Mouse (Mus musculus) gastrocnemius, adult 2 months (tissue): ENCODE data around the gene Hif1an. TPM values are rescaled to one million over a fixed set of nuclear protein-coding genes. Genes with fewer than 3 reads are reported as not detected.
A peak's percentile ranks its signal among the peaks of the same experiment; 100 is the strongest.

Experiments
- DNase-seq: peaks from one replicate; pipeline ENCODE4 v3.0.0; 2022
- H3K27ac ChIP-seq: fragments of 200-600 bp; 2 replicates; pipeline ENCODE4 v1.8.1; 2022; ENCODE audit warnings: mild to moderate bottlenecking
- H3K4me3 ChIP-seq: fragments of 200-600 bp; 2 replicates; pipeline ENCODE4 v1.8.1; 2022; ENCODE audit warnings: mild to moderate bottlenecking, moderate library complexity
- CTCF ChIP-seq: fragments of 200-600 bp; IDR thresholded peaks from 2 replicates; pipeline ENCODE4 v1.8.1; 2022; ENCODE audit warnings: antibody characterized with exemption, mild to moderate bottlenecking, moderate library complexity
- intact Hi-C: fragments of 180-260 bp; cut with DNase I; formaldehyde crosslinking; loops from one replicate; pipeline ENCODE4 v1.15.1; 2025
- total RNA-seq, 2 experiments: library from RNA; stranded (reverse); gene quantifications; 2 replicates each; pipeline ENCODE4 v1.2.3; 2021

The Hif1an gene
- total RNA-seq, 2 experiments from 2014 or later, result 100 to 116 TPM

DNA sequence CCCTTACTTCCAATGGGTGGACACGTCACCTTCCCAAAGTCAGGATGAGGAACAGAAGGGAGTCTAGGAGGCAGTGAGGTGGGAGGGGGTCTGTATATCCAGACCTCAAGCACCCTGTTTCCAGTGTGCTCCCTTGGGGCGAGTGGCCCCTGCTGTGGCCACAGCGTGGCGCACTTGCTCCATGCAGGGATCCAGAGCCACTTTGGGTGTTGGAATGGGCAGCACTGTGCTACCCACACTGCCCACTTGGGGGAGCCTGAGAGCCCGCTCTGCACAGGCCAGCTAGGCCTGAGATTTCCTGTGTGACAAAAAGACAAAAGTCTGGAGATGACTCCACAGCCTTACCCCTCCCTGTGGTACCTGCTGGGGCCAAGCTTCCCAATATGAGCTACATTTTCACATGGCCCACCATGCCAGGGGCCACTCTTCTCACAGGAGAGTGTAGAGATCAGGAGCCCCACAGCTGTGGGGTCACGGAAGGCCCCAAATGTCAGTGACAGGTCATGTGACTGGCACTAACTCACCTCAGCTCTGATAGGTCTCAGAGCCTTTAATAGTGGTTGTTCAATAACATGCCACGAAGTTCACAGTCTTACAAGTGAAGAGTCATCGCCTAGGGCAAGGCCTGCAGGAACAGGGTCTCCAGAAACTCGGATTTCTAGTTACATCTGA, 20.1 kb downstream of the Hif1an start:
- TF ChIP-seq CTCF, result no peak
- intact Hi-C loops, result loop anchor here (1.0 to 2.0 kb wide), 3 partner anchors 172 to 313 kb away; no protein-coding TSS in a partner anchor
- no peak overlapping the region for H3K4me3 ChIP-seq
- peak; percentile 93 for DNase-seq
- H3K27ac ChIP-seq, result no peak overlapping the region

DNA sequence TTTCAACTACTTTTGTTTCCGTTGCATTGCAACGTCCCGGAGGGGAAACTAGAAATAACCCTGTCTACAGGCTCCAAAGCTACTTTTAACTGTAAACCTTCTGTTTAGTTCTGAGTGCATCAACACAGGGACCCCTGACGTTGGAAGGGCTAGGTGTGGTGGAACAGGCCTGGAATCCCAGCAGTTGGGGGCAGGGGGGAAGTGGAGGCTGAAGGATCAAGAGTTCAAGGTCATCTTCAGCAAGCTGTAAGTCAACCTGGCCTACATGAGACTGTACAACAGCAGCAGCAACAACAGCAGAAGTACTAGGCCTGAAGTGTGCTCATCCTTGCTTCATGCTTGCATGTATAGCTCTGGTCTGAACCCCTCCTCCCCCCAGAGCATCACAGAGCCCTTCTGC, 25.4 kb downstream of the Hif1an start:
- Histone ChIP-seq H3K4me3 (no peak overlapping the region), H3K27ac (no peak overlapping the region)
- TF ChIP-seq CTCF, result no peak
- intact Hi-C loops, result no loop called here
- no peak for DNase-seq

DNA sequence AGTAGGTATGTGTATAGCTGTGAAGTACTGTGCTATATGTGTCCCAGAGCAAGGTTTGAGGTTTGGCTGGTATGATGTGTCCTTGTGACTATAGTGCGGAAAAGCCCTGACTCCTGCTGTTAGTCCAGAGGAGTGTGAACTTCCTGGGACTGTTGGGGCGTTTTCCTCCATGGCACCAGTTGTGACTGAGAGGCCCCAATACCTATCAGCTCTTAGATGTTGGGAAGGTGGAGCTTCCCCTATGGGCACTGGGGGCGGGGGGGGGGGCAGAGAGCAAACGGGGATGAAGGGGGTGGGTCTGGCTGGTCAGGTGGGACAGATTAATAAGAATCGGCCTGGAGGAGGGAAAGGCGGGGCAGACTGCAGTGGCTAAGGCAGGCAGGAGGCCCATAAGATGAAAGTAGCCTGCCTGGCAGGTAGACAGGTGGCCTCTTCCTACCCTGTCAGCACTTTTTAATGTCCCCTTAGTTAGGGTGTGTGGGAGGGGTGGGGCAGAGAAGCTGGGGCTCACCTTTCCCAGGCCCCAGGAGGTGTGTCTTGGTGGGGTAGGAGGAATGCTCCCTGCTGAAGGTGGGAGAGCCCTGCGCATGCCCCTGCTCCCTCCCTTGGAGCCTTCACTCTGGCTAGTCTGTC, 27.1 kb downstream of the Hif1an start:
- TF ChIP-seq CTCF, result no peak
- no peak overlapping the region for H3K4me3 ChIP-seq
- intact Hi-C loops, result no loop called here

DNA sequence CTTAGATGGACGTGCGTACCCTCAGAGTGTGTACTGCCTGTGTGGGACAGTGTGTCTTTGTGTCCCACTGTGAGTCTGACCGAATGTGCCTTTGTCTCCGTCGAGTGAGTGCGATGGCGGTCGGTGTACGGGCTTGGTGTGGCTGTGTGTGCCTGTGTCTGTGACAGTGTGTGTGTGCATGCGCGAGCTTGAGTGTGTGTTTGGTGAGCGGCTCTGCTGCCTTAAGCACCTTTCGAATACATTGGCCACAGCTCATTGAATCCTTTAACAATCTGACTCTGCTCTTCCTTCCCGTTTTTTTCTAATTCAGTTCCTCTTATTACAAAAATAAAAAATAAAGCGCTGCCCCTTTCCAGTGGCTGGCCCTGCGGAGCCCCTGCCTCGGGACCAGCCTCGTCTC, 28.3 kb downstream of the Hif1an start:
- DNase-seq, result no peak
- Histone ChIP-seq H3K27ac (no peak overlapping the region), H3K4me3 (no peak overlapping the region)
- intact Hi-C loops, result no loop called here
- TF ChIP-seq CTCF, result no peak

More for the DNA sequence above, 27.1 kb downstream of the Hif1an start:
- no peak overlapping the region for H3K27ac ChIP-seq
- no peak for DNase-seq

DNA sequence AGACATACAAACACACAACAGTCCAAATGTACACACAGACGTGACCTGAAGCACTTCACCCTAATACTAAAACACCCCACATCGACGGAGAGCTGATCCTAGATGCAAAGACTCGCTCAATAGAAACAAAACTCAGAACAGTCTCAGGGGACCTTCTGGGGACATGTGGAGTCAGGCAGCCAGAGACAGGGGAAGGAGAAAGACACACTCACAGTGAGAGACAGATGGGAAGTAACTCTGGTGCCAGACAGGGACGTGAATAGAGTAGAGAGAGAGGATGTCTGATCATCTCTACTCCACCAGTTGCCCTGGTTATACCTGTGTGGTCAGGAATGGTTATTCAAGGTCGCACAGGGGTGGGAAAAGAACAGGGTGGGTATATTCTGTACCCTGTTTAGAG, 29.0 kb downstream of the Hif1an start:
- H3K27ac ChIP-seq, result no peak overlapping the region
- no peak overlapping the region for H3K4me3 ChIP-seq
- intact Hi-C loops, result no loop called here
- no peak for DNase-seq
- TF ChIP-seq CTCF, result no peak

DNA sequence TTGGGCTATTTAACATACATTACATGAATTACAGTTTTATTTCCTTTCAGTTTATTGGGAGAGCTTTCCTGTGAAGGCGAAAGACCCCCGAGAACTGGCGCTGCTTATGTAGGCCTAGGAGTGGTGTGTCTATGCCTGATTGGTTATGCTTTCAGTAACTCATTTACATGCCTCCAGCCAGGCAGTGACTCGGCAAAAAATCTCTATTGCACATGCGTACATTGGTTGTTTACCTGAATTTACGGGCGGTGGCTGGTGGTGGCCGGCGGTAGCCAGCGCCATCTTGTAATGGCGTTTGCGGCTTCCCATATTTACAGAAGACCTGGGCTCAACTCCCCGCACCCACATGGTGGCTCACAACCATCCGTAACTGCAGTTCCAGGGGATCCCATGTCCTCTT, 31.5 kb downstream of the Hif1an start:
- Histone ChIP-seq H3K4me3 (no peak overlapping the region), H3K27ac (no peak overlapping the region)
- intact Hi-C loops, result no loop called here
- DNase-seq, result no peak
- TF ChIP-seq CTCF, result no peak

DNA sequence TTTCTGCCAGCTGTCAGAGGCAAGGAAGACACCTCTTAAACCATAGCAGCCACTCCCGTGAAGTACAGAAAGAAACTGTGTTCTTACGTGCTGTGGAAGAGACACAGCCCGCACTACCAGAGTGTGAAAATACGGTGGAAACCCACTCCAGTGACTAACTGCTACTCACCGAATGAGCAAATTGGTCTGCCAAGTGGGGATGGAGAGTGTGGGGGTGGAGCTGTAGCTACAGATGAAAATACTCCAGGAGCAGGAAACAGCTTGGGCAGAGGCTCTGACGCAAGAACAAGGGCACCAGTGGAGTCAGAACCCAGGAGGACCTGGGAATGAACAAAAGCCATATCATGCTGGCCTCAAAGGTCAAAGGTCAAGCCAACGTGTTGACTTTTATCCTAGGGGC, 55.5 kb downstream of the Hif1an start:
- Histone ChIP-seq H3K27ac (no peak overlapping the region), H3K4me3 (no peak overlapping the region)
- no peak for DNase-seq
- TF ChIP-seq CTCF, result no peak
- intact Hi-C loops, result no loop called here

Other genes starting within 250 kb of the Hif1an start
- under 1 TPM in 1 of 2 experiments, not detected in 1; 0.13 TPM for gene Scd4, start 229.8 kb upstream of the Hif1an start, total RNA-seq
- gene Scd1, start 155.0 kb upstream of the Hif1an start, total RNA-seq, result 10 to 100 TPM; 10.9 to 33.9 TPM
- not detected for gene Wnt8b, start 69.4 kb upstream of the Hif1an start, total RNA-seq
- gene Sec31b, start 17.0 kb upstream of the Hif1an start, total RNA-seq, result 10 to 100 TPM; 19.0 to 21.9 TPM
- not detected for gene Gm20538, start 10.0 kb upstream of the Hif1an start, total RNA-seq
- 1,000 to 10,000 TPM in 1 of 2 experiments, 100 to 1,000 TPM in 1; 866 to 1,200 TPM for gene Ndufb8, start 7.4 kb upstream of the Hif1an start, total RNA-seq
- not detected for gene Pax2, start 193.2 kb downstream of the Hif1an start, total RNA-seq